14 mouse cellular contexts compared by ENCODE assay signal in genomic region chr15:97424375-97424774, GRCm38 (mm10).
DNase-seq lines count a peak whose midpoint lies in the region; ATAC-seq and TF ChIP-seq lines count a peak whose summit lies in the region.
"Had no signal": no experiment of that assay in that cellular context is flagged by ENCODE, and none has a peak within 500 bp of the region (broad histone marks: within the 10 kb centered on the region; RNA-seq: fewer than 3 reads in every experiment).

No protein-coding gene starts in this region.

- H3K4me3 ChIP-seq in small intestine, adult 2 months (ENCODE audit: low read depth, low read length), result peak overlapping the region; percentile 26
- no peak overlapping the region for H3K4me3 ChIP-seq in midbrain, postnatal 0 days (ENCODE audit: low read depth, low read length)
- no peak overlapping the region for H3K4me3 ChIP-seq in forebrain, embryonic 15.5 days
- H3K4me3 ChIP-seq: forebrain, embryonic 10.5 days; limb, embryonic 10.5 days; lung, embryonic 15.5 days had no signal

- no peak for TF ChIP-seq CTCF in small intestine, adult 2 months (IDR thresholded peaks at IDR 0.05; ENCODE audit: extremely low read depth, insufficient read length, insufficient replicate concordance, low read depth, low read length)
- TF ChIP-seq CTCF in midbrain, postnatal 0 days (IDR thresholded peaks at IDR 0.05), result no peak

- no peaks in the 10 kb centered on the region for H3K4me1 ChIP-seq in small intestine, adult 2 months (ENCODE audit: control insufficient read depth, insufficient read depth, insufficient read length, low read length)
- H3K4me1 ChIP-seq in midbrain, postnatal 0 days (ENCODE audit: insufficient read depth, low read length), result no peaks in the 10 kb centered on the region
- H3K4me1 ChIP-seq in forebrain, embryonic 15.5 days, result no peaks in the 10 kb centered on the region
- H3K4me1 ChIP-seq: forebrain, embryonic 10.5 days; lung, embryonic 15.5 days had no signal

- no peaks in the 10 kb centered on the region for H3K9me3 ChIP-seq in midbrain, postnatal 0 days (ENCODE audit: low read length)
- H3K9me3 ChIP-seq in forebrain, embryonic 15.5 days, result no peaks in the 10 kb centered on the region
- H3K9me3 ChIP-seq: forebrain, embryonic 10.5 days; limb, embryonic 10.5 days; lung, embryonic 15.5 days had no signal

- ATAC-seq in CD4-positive, CD25-positive, alpha-beta regulatory T cell, adult 4 months, result peak; percentile 90
- no peak for ATAC-seq in midbrain, postnatal 0 days (ENCODE audit: low FRiP score)
- ATAC-seq in forebrain, embryonic 15.5 days (replicated peaks), result no peak

- no peaks in the 10 kb centered on the region for H3K27me3 ChIP-seq in small intestine, adult 2 months (ENCODE audit: control insufficient read depth, insufficient read depth, low read length)
- no peaks in the 10 kb centered on the region for H3K27me3 ChIP-seq in midbrain, postnatal 0 days (ENCODE audit: insufficient read depth, low read length)
- H3K27me3 ChIP-seq in forebrain, embryonic 15.5 days, result no peaks in the 10 kb centered on the region
- H3K27me3 ChIP-seq: lung, embryonic 15.5 days had no signal

- no peak overlapping the region for H3K9ac ChIP-seq in midbrain, postnatal 0 days (replicated peaks; ENCODE audit: low read length, poor library complexity, severe bottlenecking)
- H3K9ac ChIP-seq in forebrain, embryonic 15.5 days (replicated peaks), result no peak overlapping the region
- H3K9ac ChIP-seq: lung, embryonic 15.5 days had no signal

- WGBS in small intestine, adult 2 months, result 51% methylated on average over 7 of the region's 7 CpGs
- 73% methylated on average over 7 of the region's 7 CpGs for WGBS in midbrain, postnatal 0 days
- WGBS in forebrain, embryonic 15.5 days, result 59% methylated on average over 7 of the region's 7 CpGs

- no peak overlapping the region for H3K27ac ChIP-seq in small intestine, adult 2 months (ENCODE audit: insufficient read depth, low read depth, low read length)
- no peak overlapping the region for H3K27ac ChIP-seq in midbrain, postnatal 0 days (ENCODE audit: low read depth, low read length)
- H3K27ac ChIP-seq in forebrain, embryonic 15.5 days (replicated peaks), result no peak overlapping the region
- H3K27ac ChIP-seq: forebrain, embryonic 10.5 days; limb, embryonic 10.5 days; lung, embryonic 15.5 days had no signal

- DNase-seq in 416B (ENCODE audit: low read depth), result peak; percentile 43
- peak; percentile 80 for DNase-seq in induced T-regulatory cell, adult 2 months (ENCODE audit: low read depth)
- no peak for DNase-seq in midbrain, postnatal 0 days (ENCODE audit: low spot score)
- no peak for DNase-seq in adrenal gland, postnatal 4 days (ENCODE audit: low spot score in 2 of 2)
- DNase-seq: adrenal gland, postnatal 14 days; cerebellum, adult 11-12 months; gastrocnemius, postnatal 14 days; kidney, adult 11 months had no signal

- H3K36me3 ChIP-seq in small intestine, adult 2 months (ENCODE audit: control insufficient read depth, insufficient read depth, low read length), result no peaks in the 10 kb centered on the region
- no peaks in the 10 kb centered on the region for H3K36me3 ChIP-seq in midbrain, postnatal 0 days (ENCODE audit: insufficient read depth, low read length)
- H3K36me3 ChIP-seq in forebrain, embryonic 15.5 days, result no peaks in the 10 kb centered on the region
- H3K36me3 ChIP-seq: forebrain, embryonic 10.5 days; limb, embryonic 10.5 days; lung, embryonic 15.5 days had no signal

- no peak overlapping the region for H3K4me2 ChIP-seq in midbrain, postnatal 0 days (ENCODE audit: low read depth, low read length, poor library complexity, severe bottlenecking)
- H3K4me2 ChIP-seq in forebrain, embryonic 15.5 days (replicated peaks), result no peak overlapping the region
- H3K4me2 ChIP-seq: lung, embryonic 15.5 days had no signal

- TF ChIP-seq POLR2A in small intestine, adult 2 months (IDR thresholded peaks at IDR 0.05; ENCODE audit: low read depth, low read length), result no peak

Comparison
In these comparisons a context has a peak if more than half of its experiments do, and no peak if none do; other contexts are left out.
1. DNase-seq: peak in 416B (single experiment) and induced T-regulatory cell, adult 2 months (single experiment); none in midbrain, postnatal 0 days (single experiment) and adrenal gland, postnatal 4 days (0 of 2).